Mouse (Mus musculus): ENCODE measurements at regions not wholly inside any gene's neighbourhood (a gene's known extent, or its start where the extent isn't known, plus 50 kb on each side); places are given as distances from the start of the nearest gene placed in this dataset.

- no peak for TF ChIP-seq POLR2A (IDR thresholded peaks at IDR 0.05; ENCODE audit: insufficient read length, low read depth)
- no peak for TF ChIP-seq E2F4 (IDR thresholded peaks at IDR 0.05; ENCODE audit: insufficient read depth)
- TF ChIP-seq CEBPB (IDR thresholded peaks at IDR 0.05; ENCODE audit: insufficient read depth, poor library complexity, severe bottlenecking), result no peak
- no peak for TF ChIP-seq POLR2AphosphoS2 (IDR thresholded peaks at IDR 0.05; ENCODE audit: insufficient read length, low read depth)
- TF ChIP-seq SRF (IDR thresholded peaks at IDR 0.05; ENCODE audit: control insufficient read depth, insufficient read length, low read depth), result no peak
- no peak for TF ChIP-seq MAX (IDR thresholded peaks at IDR 0.05; ENCODE audit: low read depth)
- TF ChIP-seq TCF12 (IDR thresholded peaks at IDR 0.05; ENCODE audit: insufficient read depth, poor library complexity, severe bottlenecking), result no peak
- TF ChIP-seq TCF3 (IDR thresholded peaks at IDR 0.05; ENCODE audit: insufficient read length, low read depth), result no peak
- no peak for TF ChIP-seq USF1 (IDR thresholded peaks at IDR 0.05; ENCODE audit: low read depth)
- TF ChIP-seq MYOG (IDR thresholded peaks at IDR 0.05; ENCODE audit: control insufficient read depth in 1 of 3, insufficient read depth in 1 of 3, insufficient read length in 2 of 3, low read depth in 2 of 3), result no peak
- no peak for TF ChIP-seq REST (IDR thresholded peaks at IDR 0.05; ENCODE audit: insufficient read depth, insufficient read length)
- no peak for TF ChIP-seq MYOD1 (IDR thresholded peaks at IDR 0.05; ENCODE audit: control insufficient read depth in 1 of 3, insufficient read length in 2 of 3, low read depth in 2 of 3)
Measured at GRCm38 (mm10) chr3:21963733-21964351, 112.6 kb upstream of the Tbl1xr1 start.
